Mouse (Mus musculus) E14TG2a.4 (cell line): ENCODE measurements around the gene Pla2g3.

ENCODE experiments used
- CTCF ChIP-seq: conservative IDR thresholded peaks from 2 replicates; pipeline ENCODE4 v1.5.1; 2014; ENCODE audit warnings: low read length
- POU5F1 ChIP-seq: IDR thresholded peaks from 2 replicates; pipeline ENCODE4 v1.6.1; 2014; ENCODE audit warnings: low read length, borderline replicate concordance

GRCm38 (mm10) chr11:3489036-3489435, 952 bp downstream of the Pla2g3 start:
- TF ChIP-seq CTCF: no peak
- TF ChIP-seq POU5F1: no peak
